Mouse (Mus musculus): ENCODE results near the gene Smim15. TPM values are rescaled to one million over a fixed set of nuclear protein-coding genes. Genes with fewer than 3 reads are reported as not detected.

Gene Smim15
- polyA plus RNA-seq, 1 experiment from 2014 or later, result 22.9 TPM

DNA sequence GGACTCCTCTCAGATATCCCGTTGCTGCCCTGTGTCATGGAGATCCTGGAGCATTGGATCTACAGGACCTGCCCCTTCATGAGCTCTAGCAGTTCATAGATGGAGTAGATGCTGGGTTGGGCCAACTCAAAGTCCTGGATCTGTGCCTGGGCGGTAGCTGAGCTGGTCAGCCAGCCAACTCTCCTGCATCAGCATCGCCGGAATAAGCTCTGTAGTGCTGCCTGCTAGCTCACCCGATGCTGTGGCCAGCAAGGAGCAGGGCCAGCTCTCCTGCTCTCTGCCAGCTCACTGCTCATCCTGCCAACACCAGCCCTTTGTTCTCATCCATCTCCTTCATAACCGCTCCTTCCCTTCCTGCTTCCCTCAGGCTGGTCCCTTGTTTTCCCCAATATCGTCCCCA is 51.4 kb downstream of the Smim15 start:
- Histone ChIP-seq H3K27me3 (no peaks in the 10 kb centered on the region), H3K9me3 (replicated peaks) (no peaks in the 10 kb centered on the region), H3K4me1 (replicated peaks) (no peaks in the 10 kb centered on the region), H3K4me2 (no peak overlapping the region), H3K9ac (no peak overlapping the region), H3K36me3 (replicated peaks) (no peaks in the 10 kb centered on the region), H3K27ac (replicated peaks) (no peak overlapping the region), H3K4me3 (replicated peaks) (no peak overlapping the region)
- WGBS (ENCODE audit: insufficient replicate concordance), result 76% methylated on average over 7 of the region's 7 CpGs
- no peak; the same call in 1 of the 2 replicates for ATAC-seq (ENCODE audit: insufficient read depth)

DNA sequence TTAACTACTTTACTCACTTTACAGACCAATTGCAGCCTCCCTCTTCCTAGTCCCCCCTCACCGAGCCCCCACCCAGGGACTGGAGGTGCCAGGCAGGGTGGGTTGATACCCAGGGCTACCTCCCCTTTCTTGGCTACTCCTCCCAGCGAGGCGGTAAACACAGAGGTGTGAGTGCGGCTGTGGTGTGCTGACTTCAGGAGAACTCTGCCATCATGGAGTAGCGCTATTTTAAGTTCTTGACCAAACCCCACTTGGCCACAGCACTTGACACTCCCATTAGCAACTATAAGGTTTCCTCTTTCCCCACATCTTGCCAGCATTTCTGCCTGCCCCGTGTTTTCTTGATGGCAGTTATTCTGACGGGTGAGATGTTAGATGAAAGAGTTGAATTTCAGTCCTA is 52.2 kb downstream of the Smim15 start:
- Histone ChIP-seq H3K9ac (no peak overlapping the region), H3K4me3 (replicated peaks) (no peak overlapping the region), H3K27me3 (no peaks in the 10 kb centered on the region), H3K4me1 (replicated peaks) (no peaks in the 10 kb centered on the region; the same call in 1 of the 2 replicates), H3K9me3 (replicated peaks) (no peaks in the 10 kb centered on the region), H3K36me3 (replicated peaks) (no peaks in the 10 kb centered on the region), H3K27ac (replicated peaks) (no peak overlapping the region), H3K4me2 (no peak overlapping the region; the same call in 1 of the 2 replicates)
- 58% methylated on average over 7 of the region's 7 CpGs for WGBS (ENCODE audit: insufficient replicate concordance)
- no peak for ATAC-seq (ENCODE audit: insufficient read depth)

Other genes starting within 250 kb of the Smim15 start
- gene Ndufaf2, start 114.2 kb downstream of the Smim15 start, polyA plus RNA-seq (2015; fragmentation: Nextera tagmentation; extraction: Ambion mirVana), result 19.5 and 23.8 TPM in 2 replicates
- gene Ercc8, start 114.3 kb downstream of the Smim15 start, polyA plus RNA-seq (2015; fragmentation: Nextera tagmentation; extraction: Ambion mirVana), result 6.2 and 7.4 TPM in 2 replicates
- gene Elovl7, start 170.0 kb downstream of the Smim15 start, polyA plus RNA-seq (2015; fragmentation: Nextera tagmentation; extraction: Ambion mirVana), result 2.0 and 2.1 TPM in 2 replicates